Mouse (Mus musculus) hindbrain, embryonic 10.5 days (tissue): ENCODE data around the gene Ocm. TPM values are rescaled to one million over a fixed set of nuclear protein-coding genes. Genes with fewer than 3 reads are reported as not detected.
A peak's percentile ranks its signal among the peaks of the same experiment; 100 is the strongest.

Experiments
- DNase-seq: peaks from one replicate; pipeline ENCODE4 v3.0.0-alpha.2; 2017; ENCODE audit warnings: low spot score
- H3K27ac ChIP-seq: fragments of 300-500 bp; sonication (generic); 2 replicates; pipeline ENCODE4 v1.5.1; 2016; ENCODE audit warnings: mild to moderate bottlenecking, moderate library complexity
- H3K27me3 ChIP-seq: fragments of 300-500 bp; sonication (generic); 2 replicates; pipeline ENCODE4 v1.6.1; 2016; ENCODE audit warnings: mild to moderate bottlenecking; ENCODE audit not compliant: poor library complexity, insufficient read depth, severe bottlenecking
- H3K36me3 ChIP-seq: fragments of 300-500 bp; sonication (generic); 2 replicates; pipeline ENCODE4 v1.6.1; 2016; ENCODE audit warnings: mild to moderate bottlenecking, moderate library complexity
- H3K4me1 ChIP-seq: fragments of 300-500 bp; sonication (generic); replicated peaks from 2 replicates; pipeline ENCODE4 v1.6.1; 2016; ENCODE audit warnings: mild to moderate bottlenecking
- H3K4me3 ChIP-seq: fragments of 300-500 bp; sonication (generic); 2 replicates; pipeline ENCODE4 v1.5.1; 2016; ENCODE audit warnings: mild to moderate bottlenecking, moderate library complexity
- H3K9me3 ChIP-seq: fragments of 300-500 bp; sonication (generic); 2 replicates; pipeline ENCODE4 v1.6.1; 2016; ENCODE audit warnings: mild to moderate bottlenecking, moderate library complexity
- WGBS: fragments of 180-500 bp; shearing (Covaris S2); methylation state at CpG from one replicate; pipeline ENCODE4 v1.1.7; 2016; 5-methylcytosine and 5-hydroxymethylcytosine counted together
- polyA plus RNA-seq: library from polyadenylated mRNA; unstranded; fragments of >200 nt; fragmentation: Nextera tagmentation; extraction: Ambion mirVana; gene quantifications from 2 replicates; pipeline ENCODE4 v1.2.1, GENCODE M21; 2016

Gene Ocm
- polyA plus RNA-seq, result not detected in 2 replicates

GRCm38 (mm10) chr5:144026620-144027263, at the start of gene Ocm:
TSS of gene Ocm (minus strand) at chr5:144026670.
- Histone ChIP-seq H3K4me1 (no peaks in the 10 kb centered on the region), H3K27me3 (no peaks in the 10 kb centered on the region), H3K36me3 (no peaks in the 10 kb centered on the region), H3K4me3 (no peak within 1 kb of the TSS), H3K27ac (no peak within 1 kb of the TSS), H3K9me3 (no peaks in the 10 kb centered on the region)
- no peak for DNase-seq
- WGBS, result 71% methylated on average over 11 of the region's 11 CpGs

DNA sequence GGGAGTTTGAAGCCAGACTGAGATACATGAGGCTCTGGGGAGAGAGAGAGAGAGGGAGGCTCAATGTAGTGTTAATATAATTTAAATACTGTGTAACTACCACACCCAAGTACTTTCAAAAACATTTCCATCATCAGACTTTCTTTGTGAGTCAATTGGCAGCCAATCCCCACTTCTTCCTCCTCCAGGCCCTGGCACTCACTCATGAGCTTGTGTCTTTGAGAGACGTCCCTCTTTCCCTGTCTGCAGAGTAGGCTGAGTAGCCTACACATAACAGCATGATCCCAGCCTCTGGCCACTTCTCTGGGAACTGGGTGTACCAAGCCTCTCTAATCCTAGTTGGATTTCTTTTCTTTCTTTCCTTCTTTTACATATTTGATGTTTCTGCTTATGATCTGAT, 44.8 kb upstream of the Ocm start:
- no peak for DNase-seq
- no peak overlapping the region for H3K27ac ChIP-seq
- H3K36me3 ChIP-seq, result no peaks in the 10 kb centered on the region
- no peaks in the 10 kb centered on the region for H3K27me3 ChIP-seq
- 58% methylated on average over 1 of the region's 1 CpGs for WGBS
- H3K4me3 ChIP-seq, result no peak overlapping the region
- no peaks in the 10 kb centered on the region for H3K4me1 ChIP-seq
- H3K9me3 ChIP-seq, result peaks cover 4% of the 10 kb centered on the region; the same call in 1 of the 2 replicates

- Histone ChIP-seq H3K9me3 (peaks cover 4% of the 10 kb centered on the region; the same call in 1 of the 2 replicates), H3K27me3 (no peaks in the 10 kb centered on the region), H3K4me1 (no peaks in the 10 kb centered on the region), H3K4me3 (no peak overlapping the region), H3K27ac (no peak overlapping the region), H3K36me3 (no peaks in the 10 kb centered on the region)
- WGBS, result 81% methylated on average over 1 of the region's 1 CpGs
- DNase-seq, result no peak
Observed at GRCm38 (mm10) chr5:144070064-144070463, 43.6 kb upstream of the Ocm start.

GRCm38 (mm10) chr5:144066036-144066435, 39.6 kb upstream of the Ocm start:
- Histone ChIP-seq H3K27ac (no peak overlapping the region), H3K4me3 (no peak overlapping the region), H3K36me3 (no peaks in the 10 kb centered on the region), H3K27me3 (no peaks in the 10 kb centered on the region), H3K9me3 (peaks cover 4% of the 10 kb centered on the region; the same call in 1 of the 2 replicates), H3K4me1 (no peaks in the 10 kb centered on the region)
- WGBS, result 83% methylated on average over 2 of the region's 2 CpGs
- no peak for DNase-seq

DNA sequence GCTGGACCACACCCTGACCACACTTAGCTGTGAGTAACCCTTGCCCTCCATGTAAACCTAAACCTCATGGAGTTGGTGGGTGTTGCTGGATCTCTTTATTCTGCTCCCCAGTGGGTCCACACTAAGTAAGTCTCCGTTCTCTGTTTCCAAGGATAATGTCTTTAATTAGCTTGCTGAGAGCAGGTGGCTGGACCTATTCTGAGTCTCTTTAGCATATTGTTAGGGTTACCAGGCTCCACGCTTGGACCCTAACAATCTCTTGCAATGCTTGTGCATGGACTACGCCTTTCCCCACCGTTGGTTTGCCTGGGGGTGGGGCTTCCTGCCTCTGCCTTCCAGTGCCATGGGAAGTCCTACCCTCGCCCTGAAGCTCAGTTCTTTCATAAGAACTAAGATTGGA, 37.6 kb upstream of the Ocm start:
- H3K27ac ChIP-seq, result no peak overlapping the region
- 73% methylated on average over 5 of the region's 5 CpGs for WGBS
- peaks cover 4% of the 10 kb centered on the region; the same call in 1 of the 2 replicates for H3K9me3 ChIP-seq
- H3K4me3 ChIP-seq, result no peak overlapping the region
- no peaks in the 10 kb centered on the region for H3K4me1 ChIP-seq
- H3K27me3 ChIP-seq, result no peaks in the 10 kb centered on the region
- DNase-seq, result no peak
- H3K36me3 ChIP-seq, result no peaks in the 10 kb centered on the region

DNA sequence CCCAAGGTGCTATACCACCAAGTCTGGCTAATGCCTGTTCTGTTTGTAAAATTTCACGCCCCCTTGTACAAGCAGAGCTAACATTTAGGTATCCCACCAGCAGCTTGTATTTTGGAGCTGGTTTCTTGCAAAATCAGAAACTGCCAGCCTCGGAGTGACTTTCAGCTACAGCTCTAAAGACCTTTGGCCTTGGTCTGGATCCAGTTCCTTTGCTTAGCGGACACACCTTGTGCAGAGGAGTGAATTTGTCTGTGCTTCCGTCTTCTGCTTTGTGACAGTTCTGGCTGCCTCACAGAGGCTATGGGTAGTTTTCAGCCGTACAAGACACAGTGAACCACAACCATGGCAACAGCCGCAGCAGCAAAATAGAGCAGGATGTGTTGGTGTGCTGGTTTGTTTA, 27.9 kb upstream of the Ocm start:
- no peak for DNase-seq
- Histone ChIP-seq H3K4me1 (no peaks in the 10 kb centered on the region; the same call in 1 of the 2 replicates), H3K4me3 (no peak overlapping the region), H3K27ac (no peak overlapping the region), H3K27me3 (no peaks in the 10 kb centered on the region), H3K36me3 (no peaks in the 10 kb centered on the region), H3K9me3 (no peaks in the 10 kb centered on the region)
- WGBS, result 89% methylated on average over 6 of the region's 6 CpGs

DNA sequence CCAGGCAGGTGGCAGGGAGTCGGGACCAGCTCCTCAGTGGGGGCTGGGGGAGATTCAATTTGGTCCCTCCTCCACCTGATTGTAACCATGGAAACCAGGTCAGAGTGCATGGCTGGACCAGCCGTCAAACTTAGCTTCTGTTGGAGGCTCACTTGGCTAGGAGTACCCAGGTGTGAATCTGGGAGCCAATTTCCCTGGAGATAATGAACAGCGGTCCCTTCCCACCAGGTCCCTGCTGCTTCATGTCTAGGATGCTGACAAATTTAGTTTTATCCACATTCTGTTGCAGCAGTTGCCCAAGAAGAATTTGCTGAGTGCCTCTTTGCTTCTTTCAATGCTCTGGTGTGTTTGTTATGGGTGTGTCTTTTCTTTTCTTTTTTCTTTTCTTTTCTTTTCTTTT, 27.0 kb upstream of the Ocm start:
- no peaks in the 10 kb centered on the region for H3K27me3 ChIP-seq
- H3K4me1 ChIP-seq, result no peaks in the 10 kb centered on the region; the same call in 1 of the 2 replicates
- H3K27ac ChIP-seq, result no peak overlapping the region
- no peaks in the 10 kb centered on the region for H3K36me3 ChIP-seq
- H3K9me3 ChIP-seq, result no peaks in the 10 kb centered on the region
- 58% methylated on average over 3 of the region's 3 CpGs for WGBS
- no peak overlapping the region for H3K4me3 ChIP-seq
- no peak for DNase-seq

- Histone ChIP-seq H3K9me3 (no peaks in the 10 kb centered on the region), H3K36me3 (no peaks in the 10 kb centered on the region), H3K27me3 (no peaks in the 10 kb centered on the region), H3K4me3 (no peak overlapping the region), H3K4me1 (peaks cover 7% of the 10 kb centered on the region), H3K27ac (no peak overlapping the region)
- no peak for DNase-seq
Observed at GRCm38 (mm10) chr5:144051268-144051667, 24.8 kb upstream of the Ocm start.

- 77% methylated on average over 3 of the region's 3 CpGs for whole genome bisulfite sequencing
- Histone ChIP-seq H3K9me3 (no peaks in the 10 kb centered on the region), H3K4me1 (peaks cover 7% of the 10 kb centered on the region), H3K36me3 (no peaks in the 10 kb centered on the region), H3K27ac (no peak overlapping the region), H3K4me3 (no peak overlapping the region), H3K27me3 (no peaks in the 10 kb centered on the region)
- no peak for DNase-seq
Observed at GRCm38 (mm10) chr5:144049881-144050280, 23.4 kb upstream of the Ocm start.

- WGBS, result 64% methylated on average over 13 of the region's 13 CpGs
- Histone ChIP-seq H3K4me3 (no peak overlapping the region), H3K36me3 (no peaks in the 10 kb centered on the region), H3K9me3 (no peaks in the 10 kb centered on the region), H3K27ac (0 out of 2 replicates have a peak overlapping the region, but pooled peaks have one; percentile 23), H3K27me3 (no peaks in the 10 kb centered on the region), H3K4me1 (peaks cover 7% of the 10 kb centered on the region)
- DNase-seq, result no peak
Observed at GRCm38 (mm10) chr5:144047324-144047723, 20.9 kb upstream of the Ocm start.

DNA sequence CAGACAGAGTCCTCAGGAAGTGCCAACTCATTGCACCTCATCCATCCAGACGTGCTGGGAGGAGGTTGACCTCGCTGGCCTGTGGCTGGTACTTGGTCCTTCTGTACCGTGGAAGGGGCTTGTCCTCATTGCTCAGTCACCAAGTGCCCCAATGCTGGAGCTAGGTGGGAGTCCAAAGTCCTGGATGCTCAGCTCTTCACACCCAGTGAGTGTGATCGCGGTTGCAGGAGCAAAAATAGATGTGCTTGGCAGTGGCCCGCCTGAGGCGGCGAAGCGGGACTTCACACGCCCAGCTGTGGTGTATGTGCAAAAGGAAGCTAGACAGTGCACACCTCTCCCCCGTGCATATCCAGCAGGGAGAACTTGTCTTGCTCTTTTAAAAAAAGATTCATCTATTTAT, 16.7 kb upstream of the Ocm start:
- Histone ChIP-seq H3K27me3 (no peaks in the 10 kb centered on the region), H3K27ac (no peak overlapping the region), H3K4me1 (peaks cover 7% of the 10 kb centered on the region), H3K9me3 (peaks cover 8% of the 10 kb centered on the region; the same call in 1 of the 2 replicates), H3K4me3 (no peak overlapping the region), H3K36me3 (no peaks in the 10 kb centered on the region)
- DNase-seq, result no peak
- WGBS, result 89% methylated on average over 11 of the region's 11 CpGs

DNA sequence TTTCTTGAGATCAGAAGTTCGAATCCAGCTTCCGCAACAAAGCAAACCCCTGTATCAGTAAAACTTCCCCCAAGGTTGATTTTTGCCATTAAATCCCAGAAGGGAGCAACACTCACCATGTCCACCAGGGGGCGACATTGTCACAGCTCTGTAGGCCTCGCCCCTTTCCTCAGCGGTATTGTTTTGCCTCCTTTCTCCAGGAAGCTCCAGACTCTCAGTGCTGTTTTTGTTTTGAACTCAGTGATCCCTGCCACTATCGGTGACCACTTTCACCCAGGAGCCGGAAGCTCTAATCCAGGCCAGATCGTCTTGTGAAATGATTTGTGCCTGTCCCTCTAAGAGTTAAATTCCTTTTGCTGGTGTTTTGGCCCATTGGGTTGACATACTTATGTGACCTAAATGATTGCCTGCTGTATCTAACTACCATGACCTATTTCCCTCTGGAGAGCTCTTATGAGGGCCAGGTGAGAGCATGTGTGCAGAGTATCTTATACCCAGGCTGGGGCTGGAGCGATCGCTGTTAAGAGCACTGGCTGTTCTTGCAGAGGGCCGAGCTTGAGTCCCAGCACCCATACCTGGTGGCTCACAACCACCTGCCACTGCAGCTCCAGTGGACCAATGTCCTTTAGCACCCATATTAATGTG, 14.4 kb upstream of the Ocm start:
- H3K4me3 ChIP-seq, result no peak overlapping the region
- H3K27me3 ChIP-seq, result no peaks in the 10 kb centered on the region
- no peaks in the 10 kb centered on the region for H3K4me1 ChIP-seq
- peak overlapping the region; percentile 24; the same call in 1 of the 2 replicates for H3K27ac ChIP-seq
- peak; percentile 72 for DNase-seq
- H3K9me3 ChIP-seq, result peaks cover 8% of the 10 kb centered on the region; the same call in 1 of the 2 replicates
- no peaks in the 10 kb centered on the region for H3K36me3 ChIP-seq
- 45% methylated on average over 11 of the region's 11 CpGs for WGBS

DNA sequence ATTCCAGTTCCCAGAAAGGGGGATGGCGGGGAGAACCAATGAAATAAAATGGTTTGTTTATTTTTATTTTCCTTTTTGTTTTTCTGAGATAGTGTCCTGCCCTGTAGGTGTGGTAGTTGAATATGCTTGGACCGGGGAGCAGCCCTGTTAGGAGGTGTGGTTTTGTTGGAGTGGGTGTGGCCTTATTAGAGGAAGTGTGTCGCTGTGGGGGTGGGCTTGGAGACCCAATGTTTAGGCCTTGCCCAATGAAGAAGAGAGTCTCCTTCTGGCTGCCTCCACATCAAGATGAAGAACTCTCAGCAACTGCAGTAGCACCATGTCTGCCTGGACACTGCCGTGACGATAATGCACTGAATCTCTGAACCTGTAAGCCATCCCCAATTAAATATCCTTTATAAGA, 13.4 kb upstream of the Ocm start:
- no peaks in the 10 kb centered on the region for H3K36me3 ChIP-seq
- peaks cover 8% of the 10 kb centered on the region; the same call in 1 of the 2 replicates for H3K9me3 ChIP-seq
- WGBS, result 93% methylated on average over 5 of the region's 5 CpGs
- no peaks in the 10 kb centered on the region for H3K27me3 ChIP-seq
- DNase-seq, result no peak
- no peaks in the 10 kb centered on the region for H3K4me1 ChIP-seq
- no peak overlapping the region for H3K27ac ChIP-seq
- H3K4me3 ChIP-seq, result no peak overlapping the region
